ENCODE assay signal across 18 mouse cellular contexts in the genomic region with DNA sequence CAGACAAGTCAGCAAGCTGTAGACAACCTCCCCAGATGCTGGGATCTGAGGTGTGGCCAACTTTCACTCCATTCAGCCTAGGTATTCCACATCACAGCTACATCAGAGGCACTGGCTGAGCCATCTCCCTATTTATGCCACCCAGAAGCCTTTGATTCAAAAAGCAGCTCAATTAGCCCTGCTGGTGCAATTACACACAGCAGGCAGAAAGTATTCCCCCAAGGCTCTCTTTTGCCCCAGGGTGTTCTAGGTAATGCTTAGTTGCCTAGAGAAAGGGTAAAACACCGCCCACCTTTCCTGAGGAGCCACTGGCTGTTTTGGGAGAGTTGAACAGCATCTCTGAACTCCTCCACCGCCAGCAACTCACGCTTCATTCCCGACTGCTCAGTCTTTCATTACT. TPM values are rescaled to one million over a fixed set of nuclear protein-coding genes. Genes with fewer than 3 reads are reported as not detected.
"Had no signal": no experiment of that assay in that cellular context is flagged by ENCODE, and none has a peak within 500 bp of the region (broad histone marks: within the 10 kb centered on the region; RNA-seq: fewer than 3 reads in every experiment).

No protein-coding gene starts in this region.

- H3K36me3 ChIP-seq: liver, embryonic 13.5 days had no signal

- H3K4me3 ChIP-seq: left cerebral cortex, adult 2 months; liver, embryonic 13.5 days had no signal

- H3K9me3 ChIP-seq: liver, embryonic 13.5 days had no signal

- H3K27ac ChIP-seq: left cerebral cortex, adult 2 months; liver, embryonic 13.5 days; stomach, postnatal 0 days had no signal

- DNase-seq: kidney, adult 9 months; kidney, postnatal 14 days; kidney, postnatal 4 days; layer of hippocampus, postnatal 36 days; liver, embryonic 13.5 days; lung, postnatal 14 days; midbrain, embryonic 14.5 days; thymus, adult 2 months; thymus, postnatal 14 days; thymus, postnatal 4 days had no signal

- H3K9ac ChIP-seq: liver, embryonic 13.5 days had no signal

RNA-seq across cellular contexts. Expression of a gene that starts 50.7 kb away (rescaled TPM):
- total RNA-seq: layer of hippocampus, adult 18-20 months; left cerebral cortex, postnatal 10 days; liver, adult 2 months; megakaryocyte progenitor cell, adult 5-6 weeks; megakaryocyte-erythroid progenitor cell, adult 5-6 weeks; midbrain, postnatal 0 days had no signal
